Mouse (Mus musculus) heart, postnatal 0 days (tissue): ENCODE results near the gene Prdm11. TPM values are rescaled to one million over a fixed set of nuclear protein-coding genes. Genes with fewer than 3 reads are reported as not detected.

Experiments used
- ATAC-seq: fragments of 200-750 bp; cut with Nextera tagmentation; 2 replicates; pipeline ENCODE4 v1.8.0; 2017; ENCODE audit warnings: low read depth, moderate number of reproducible peaks, moderate library complexity; ENCODE audit not compliant: insufficient read depth
- DNase-seq: peaks from one replicate; pipeline ENCODE4 v3.0.0-alpha.2; 2016; ENCODE audit warnings: low spot score
- H3K27ac ChIP-seq: fragments of 300-500 bp; sonication (generic); 2 replicates; pipeline ENCODE4 v1.5.1; 2014; ENCODE audit warnings: low read depth, mild to moderate bottlenecking
- H3K27me3 ChIP-seq: fragments of 300-500 bp; sonication (generic); 2 replicates; pipeline ENCODE4 v1.6.1; 2014; ENCODE audit warnings: low read length, mixed read lengths; ENCODE audit not compliant: control insufficient read depth, insufficient read depth
- H3K36me3 ChIP-seq: fragments of 300-500 bp; sonication (generic); replicated peaks from 2 replicates; pipeline ENCODE4 v1.6.1; 2014; ENCODE audit warnings: low read length, mixed read lengths; ENCODE audit not compliant: control insufficient read depth, insufficient read depth
- H3K4me1 ChIP-seq: fragments of 300-500 bp; sonication (generic); 2 replicates; pipeline ENCODE4 v1.6.1; 2014; ENCODE audit warnings: antibody characterized with exemption; ENCODE audit not compliant: control insufficient read depth, insufficient read depth
- H3K4me2 ChIP-seq: fragments of 300-500 bp; sonication (generic); 2 replicates; pipeline ENCODE4 v1.6.1; 2014; ENCODE audit warnings: low read depth, mild to moderate bottlenecking, low read length, moderate library complexity
- H3K4me3 ChIP-seq: fragments of 300-500 bp; sonication (generic); 2 replicates; pipeline ENCODE4 v1.5.1; 2014; ENCODE audit warnings: low read depth, low read length
- H3K9ac ChIP-seq: fragments of 300-500 bp; sonication (generic); replicated peaks from 2 replicates; pipeline ENCODE4 v1.6.1; 2014; ENCODE audit warnings: low read depth, low read length, mixed read lengths
- H3K9me3 ChIP-seq: fragments of 300-500 bp; sonication (generic); replicated peaks from 2 replicates; pipeline ENCODE4 v1.6.1; 2016; ENCODE audit warnings: low read length; ENCODE audit not compliant: control insufficient read depth
- CTCF ChIP-seq: IDR thresholded peaks from 2 replicates; pipeline ENCODE4 v1.5.1; 2016; ENCODE audit warnings: antibody characterized with exemption, control low read depth, low read depth
- EP300 ChIP-seq: IDR thresholded peaks from 2 replicates; pipeline ENCODE4 v1.6.1; 2016; ENCODE audit warnings: antibody characterized with exemption, low read depth
- WGBS: fragments of 180-500 bp; shearing (Covaris S2); extraction: QIAGEN DNeasy Blood & Tissue Kit; methylation state at CpG from one replicate; pipeline ENCODE4 v1.1.7; 2014; 5-methylcytosine and 5-hydroxymethylcytosine counted together
- polyA plus RNA-seq: library from polyadenylated mRNA; unstranded; fragments of >200 nt; fragmentation: Nextera tagmentation; extraction: Ambion mirVana; gene quantifications from 2 replicates; pipeline ENCODE4 v1.2.1, GENCODE M21; 2015
- total RNA-seq: library from RNA; depleted of rRNA; stranded (reverse); fragments of >200 nt; gene quantifications from 2 replicates; pipeline ENCODE4 v1.2.3, GENCODE M21; 2014; ENCODE audit warnings: low replicate concordance

The Prdm11 gene
- total and polyA plus RNA-seq, 2 experiments from 2014 or later: 2.7 to 10.7 TPM

DNA sequence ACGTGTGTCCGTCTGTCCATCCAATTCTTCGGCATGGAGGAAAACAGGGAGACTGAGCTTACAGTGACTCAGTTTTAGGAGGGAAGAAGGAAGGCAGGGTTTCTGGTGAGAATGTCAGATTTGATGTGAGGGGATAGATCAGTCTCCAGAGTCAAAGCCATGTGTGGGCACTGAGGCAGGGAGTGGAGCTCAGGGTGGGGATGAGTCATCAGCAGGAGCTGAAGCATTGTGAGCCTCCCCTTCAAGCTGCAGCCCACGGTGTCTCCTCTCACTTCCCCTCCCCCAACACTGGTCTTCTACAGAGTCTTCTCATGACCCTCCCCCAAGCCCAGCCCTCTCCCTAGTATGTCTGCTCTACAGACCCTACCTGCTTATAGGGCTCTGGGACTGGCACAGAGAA is 33.4 kb upstream of the Prdm11 start:
- Histone ChIP-seq H3K36me3 (no peaks in the 10 kb centered on the region), H3K27ac (no peak overlapping the region), H3K4me1 (no peaks in the 10 kb centered on the region), H3K4me3 (no peak overlapping the region), H3K27me3 (no peaks in the 10 kb centered on the region), H3K9ac (no peak overlapping the region), H3K9me3 (no peaks in the 10 kb centered on the region), H3K4me2 (no peak overlapping the region)
- TF ChIP-seq EP300: no peak
- no peak for TF ChIP-seq CTCF
- 53% methylated on average over 4 of the region's 4 CpGs for WGBS
- no peak for ATAC-seq
- DNase-seq: no peak

- Histone ChIP-seq H3K9ac (no peak overlapping the region), H3K27me3 (no peaks in the 10 kb centered on the region), H3K4me1 (no peaks in the 10 kb centered on the region), H3K4me2 (no peak overlapping the region), H3K4me3 (no peak overlapping the region), H3K36me3 (no peaks in the 10 kb centered on the region), H3K27ac (no peak overlapping the region), H3K9me3 (no peaks in the 10 kb centered on the region)
- TF ChIP-seq EP300: no peak
- TF ChIP-seq CTCF: no peak
- 61% methylated on average over 6 of the region's 6 CpGs for WGBS
- ATAC-seq (no peak), DNase-seq (no peak)
Measured at GRCm38 (mm10) chr2:93076578-93076955, 30.6 kb upstream of the Prdm11 start.

GRCm38 (mm10) chr2:93075738-93076577 is 30.0 kb upstream of the Prdm11 start:
- Histone ChIP-seq H3K9me3 (no peaks in the 10 kb centered on the region), H3K36me3 (no peaks in the 10 kb centered on the region), H3K27ac (no peak overlapping the region), H3K4me2 (no peak overlapping the region), H3K27me3 (no peaks in the 10 kb centered on the region), H3K4me1 (no peaks in the 10 kb centered on the region), H3K4me3 (no peak overlapping the region), H3K9ac (no peak overlapping the region)
- ATAC-seq: 0 out of 2 replicates have a peak, but pooled peaks have one; percentile 25
- TF ChIP-seq EP300 (no peak), CTCF (peak; percentile 93)
- WGBS: 37% methylated on average over 15 of the region's 15 CpGs
- peak; percentile 63 for DNase-seq

DNA sequence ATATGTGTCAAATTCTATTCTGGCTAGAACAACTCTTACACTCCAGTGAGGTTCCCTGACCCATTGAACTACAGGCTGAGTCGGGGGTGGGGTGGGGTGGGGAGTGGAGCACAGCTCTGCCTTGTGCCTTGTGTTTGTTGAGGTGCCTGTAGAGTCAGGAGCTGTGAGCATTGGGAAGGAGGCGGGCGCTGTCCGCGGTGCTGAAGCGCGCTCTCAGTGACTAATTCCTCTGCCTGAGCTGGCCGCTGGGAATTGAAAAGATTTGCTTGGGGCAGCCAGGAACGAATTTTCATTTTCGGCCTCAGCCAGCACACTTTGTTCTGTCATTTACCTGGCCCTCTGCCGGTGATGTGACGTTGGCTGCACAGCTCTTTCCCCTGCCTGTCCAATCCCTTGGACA is 25.7 kb upstream of the Prdm11 start:
- H3K9me3 ChIP-seq: no peaks in the 10 kb centered on the region
- ATAC-seq: 0 out of 2 replicates have a peak, but pooled peaks have one; percentile 54
- no peak overlapping the region for H3K27ac ChIP-seq
- H3K4me1 ChIP-seq: no peaks in the 10 kb centered on the region
- no peak overlapping the region for H3K9ac ChIP-seq
- 0 out of 2 replicates have a peak, but pooled peaks cover 7% of the 10 kb centered on the region for H3K27me3 ChIP-seq
- H3K4me3 ChIP-seq: no peak overlapping the region
- H3K4me2 ChIP-seq: no peak overlapping the region
- WGBS: 3% methylated on average over 12 of the region's 12 CpGs
- TF ChIP-seq CTCF (0 out of 2 replicates have a peak, but pooled peaks have one; percentile 10), EP300 (no peak)
- peak; percentile 67 for DNase-seq
- H3K36me3 ChIP-seq: no peaks in the 10 kb centered on the region

DNA sequence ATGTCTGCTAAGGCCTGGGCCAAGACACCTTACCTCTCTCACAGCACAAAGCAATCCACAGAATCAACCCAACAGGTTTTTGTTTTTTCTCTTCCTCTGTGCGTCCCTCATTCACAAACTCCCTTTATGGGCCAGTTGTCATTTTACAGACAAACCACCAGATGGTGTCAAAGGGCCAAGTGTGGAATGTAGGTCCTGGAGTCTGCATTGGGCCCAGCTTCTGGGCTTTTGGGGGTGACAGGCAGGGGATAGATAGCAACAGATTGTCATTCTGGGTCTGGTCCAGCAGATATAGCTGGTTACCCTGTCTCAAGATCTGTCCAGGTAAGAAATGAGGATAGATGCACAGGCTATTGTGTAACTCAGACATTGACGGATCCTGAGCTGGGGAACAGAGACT is 23.0 kb upstream of the Prdm11 start:
- Histone ChIP-seq H3K27me3 (0 out of 2 replicates have a peak, but pooled peaks cover 18% of the 10 kb centered on the region), H3K9ac (no peak overlapping the region), H3K4me2 (no peak overlapping the region), H3K36me3 (no peaks in the 10 kb centered on the region), H3K4me3 (no peak overlapping the region), H3K4me1 (no peaks in the 10 kb centered on the region), H3K9me3 (no peaks in the 10 kb centered on the region), H3K27ac (no peak overlapping the region)
- TF ChIP-seq CTCF: peak; percentile 92
- no peak for TF ChIP-seq EP300
- 38% methylated on average over 2 of the region's 2 CpGs for WGBS
- ATAC-seq (no peak), DNase-seq (peak; percentile 46)
